21 mouse cellular contexts compared by ENCODE assay signal in genomic region chr4:108371421-108371820, GRCm38 (mm10). TPM values are rescaled to one million over a fixed set of nuclear protein-coding genes. Genes with fewer than 3 reads are reported as not detected.
DNase-seq lines count a peak whose midpoint lies in the region; ATAC-seq lines count a peak whose summit lies in the region.
"Had no signal": no experiment of that assay in that cellular context is flagged by ENCODE, and none has a peak within 500 bp of the region (broad histone marks: within the 10 kb centered on the region; RNA-seq: fewer than 3 reads in every experiment).

No protein-coding gene starts in this region.

- no peaks in the 10 kb centered on the region for H3K36me3 ChIP-seq in heart, embryonic 16.5 days (ENCODE audit: control insufficient read depth, insufficient read depth)
- H3K36me3 ChIP-seq: forebrain, embryonic 15.5 days; hindbrain, embryonic 12.5 days had no signal

- no peak overlapping the region for H3K4me3 ChIP-seq in heart, embryonic 16.5 days (ENCODE audit: low read length)
- H3K4me3 ChIP-seq: embryonic facial prominence, embryonic 12.5 days; forebrain, embryonic 15.5 days; hindbrain, embryonic 12.5 days had no signal

- no peak overlapping the region for H3K9ac ChIP-seq in heart, embryonic 16.5 days (ENCODE audit: low read length)
- H3K9ac ChIP-seq: embryonic facial prominence, embryonic 12.5 days; forebrain, embryonic 15.5 days; hindbrain, embryonic 12.5 days had no signal

- DNase-seq in heart, adult 8-10 months (ENCODE audit: low spot score), result no peak
- peak; percentile 23 for DNase-seq in brain, adult 2 months (ENCODE audit: low read depth, low spot score)
- DNase-seq in right cerebral cortex, postnatal 14 days, result no peak
- no peak for DNase-seq in urinary bladder, postnatal 25 days (ENCODE audit: low spot score)
- no peak for DNase-seq in cerebellum, postnatal 10 days
- DNase-seq: adrenal gland, adult 2 months; adrenal gland, postnatal 25 days; cerebellum, adult 2 months; cerebellum, postnatal 14 days; gastrocnemius, postnatal 36 days; heart, postnatal 4 days had no signal

- H3K9me3 ChIP-seq in heart, embryonic 16.5 days (replicated peaks; ENCODE audit: control insufficient read depth, low read length), result no peaks in the 10 kb centered on the region
- H3K9me3 ChIP-seq: embryonic facial prominence, embryonic 12.5 days; forebrain, embryonic 15.5 days; hindbrain, embryonic 12.5 days had no signal

- H3K27me3 ChIP-seq in heart, embryonic 16.5 days (ENCODE audit: control insufficient read depth, insufficient read depth, low read length), result no peaks in the 10 kb centered on the region
- H3K27me3 ChIP-seq: embryonic facial prominence, embryonic 12.5 days; forebrain, embryonic 15.5 days; hindbrain, embryonic 12.5 days had no signal

- peak overlapping the region; percentile 53 for H3K27ac ChIP-seq in heart, embryonic 16.5 days (ENCODE audit: low read length)
- H3K27ac ChIP-seq: embryonic facial prominence, embryonic 12.5 days; forebrain, embryonic 15.5 days; hindbrain, embryonic 12.5 days had no signal

- peaks cover 15% of the 10 kb centered on the region for H3K4me1 ChIP-seq in heart, embryonic 16.5 days (ENCODE audit: control insufficient read depth, insufficient read depth, low read length)
- H3K4me1 ChIP-seq: embryonic facial prominence, embryonic 12.5 days; forebrain, embryonic 15.5 days; hindbrain, embryonic 12.5 days had no signal

- no peak for ATAC-seq in heart, embryonic 16.5 days (replicated peaks; ENCODE audit: extremely low read depth, insufficient read depth, low FRiP score)
- ATAC-seq in megakaryocyte, adult 5-6 weeks (ENCODE audit: poor library complexity, severe bottlenecking), result peak; percentile 68
- 0 out of 2 replicates have a peak, but pooled peaks have one; percentile 13 for ATAC-seq in neutrophil, adult 5-6 weeks (ENCODE audit: extremely low read depth, insufficient number of reproducible peaks, low FRiP score, poor library complexity, severe bottlenecking)
- ATAC-seq: forebrain, embryonic 15.5 days; hindbrain, embryonic 16.5 days had no signal

- H3K4me2 ChIP-seq in heart, embryonic 16.5 days (ENCODE audit: low read depth, low read length), result no peak overlapping the region
- H3K4me2 ChIP-seq: embryonic facial prominence, embryonic 12.5 days; forebrain, embryonic 15.5 days; hindbrain, embryonic 12.5 days had no signal

- 89% methylated on average over 3 of the region's 3 CpGs for WGBS in heart, embryonic 16.5 days

RNA-seq across cellular contexts. Expression of gene Shisal2a, which starts 11.7 kb away (rescaled TPM):
- polyA plus RNA-seq in heart, embryonic 16.5 days (2015; fragmentation: Nextera tagmentation; extraction: Ambion mirVana), result 1.3 and 1.4 TPM in 2 replicates
- total RNA-seq in heart, adult 8-10 months (2022), result not detected
- not detected in 2 replicates for total RNA-seq in megakaryocyte, adult 5-6 weeks (2015)
- total RNA-seq in megakaryocyte, adult 5-6 weeks (2017), result not detected in 2 replicates
- total RNA-seq in neutrophil, adult 5-6 weeks (2017), result not detected in 2 replicates
- total RNA-seq: gastrocnemius, adult 8-10 months; gastrocnemius, postnatal 36 days; MEL had no signal
- polyA plus RNA-seq: C2C12 had no signal

RNA-seq across cellular contexts. Expression of gene Gpx7, which starts 35.3 kb away (rescaled TPM):
- polyA plus RNA-seq in heart, embryonic 16.5 days (2015; fragmentation: Nextera tagmentation; extraction: Ambion mirVana), result 51.4 and 53.6 TPM in 2 replicates
- 1 to 10 TPM; 4.4 to 9.5 (median 6.3) TPM for total RNA-seq in heart, adult 8-10 months (2022)
- 0.38 and 3.6 TPM in 2 replicates for total RNA-seq in megakaryocyte, adult 5-6 weeks (2015)
- 0.11 and 1.0 TPM in 2 replicates for total RNA-seq in megakaryocyte, adult 5-6 weeks (2017)
- 0.61 and 0.70 TPM in 2 replicates for total RNA-seq in neutrophil, adult 5-6 weeks (2017)
- total RNA-seq: MEL had no signal
- polyA plus RNA-seq: C2C12 had no signal

RNA-seq across cellular contexts. Expression of gene Coa7, which starts 43.5 kb away (rescaled TPM):
- 46.3 and 53.6 TPM in 2 replicates for polyA plus RNA-seq in heart, embryonic 16.5 days (2015; fragmentation: Nextera tagmentation; extraction: Ambion mirVana)
- total RNA-seq in heart, adult 8-10 months (2022), result 10 to 100 TPM; 31.0 to 45.6 (median 36.2) TPM
- 4.3 and 10.3 TPM in 2 replicates for total RNA-seq in megakaryocyte, adult 5-6 weeks (2015)
- total RNA-seq in megakaryocyte, adult 5-6 weeks (2017), result 3.8 and 14.3 TPM in 2 replicates
- total RNA-seq in neutrophil, adult 5-6 weeks (2017), result 4.5 and 5.5 TPM in 2 replicates
